Mouse (Mus musculus) spleen, adult 18-20 months (tissue): ENCODE data around the gene Os9.

ENCODE experiments used
- DNase-seq, 2 experiments: peaks; one replicate each; pipeline ENCODE4 v3.0.0; 2022; ENCODE audit warnings: mixed read lengths in 2 of 2

The Os9 gene

DNA sequence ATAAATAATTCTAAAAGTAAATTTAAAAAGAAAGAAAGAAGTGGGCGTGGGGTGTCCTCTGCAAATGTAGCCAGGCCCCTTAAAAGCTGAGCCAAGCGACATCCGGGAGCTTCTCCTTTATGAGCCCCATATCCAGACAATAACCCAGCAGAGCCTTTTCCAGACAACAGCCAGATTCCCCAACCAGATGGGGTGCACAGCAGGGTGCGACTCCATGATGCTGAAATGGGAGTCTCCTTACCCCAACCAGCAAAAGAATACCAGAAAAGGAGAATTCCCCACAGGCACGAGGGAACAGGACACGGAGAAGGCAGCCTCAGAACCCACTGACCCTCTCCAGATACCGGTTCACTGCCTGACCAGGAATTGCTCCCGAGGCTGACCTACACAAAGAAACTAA, 22.3 kb upstream of the Os9 start:
- no peak for DNase-seq

DNA sequence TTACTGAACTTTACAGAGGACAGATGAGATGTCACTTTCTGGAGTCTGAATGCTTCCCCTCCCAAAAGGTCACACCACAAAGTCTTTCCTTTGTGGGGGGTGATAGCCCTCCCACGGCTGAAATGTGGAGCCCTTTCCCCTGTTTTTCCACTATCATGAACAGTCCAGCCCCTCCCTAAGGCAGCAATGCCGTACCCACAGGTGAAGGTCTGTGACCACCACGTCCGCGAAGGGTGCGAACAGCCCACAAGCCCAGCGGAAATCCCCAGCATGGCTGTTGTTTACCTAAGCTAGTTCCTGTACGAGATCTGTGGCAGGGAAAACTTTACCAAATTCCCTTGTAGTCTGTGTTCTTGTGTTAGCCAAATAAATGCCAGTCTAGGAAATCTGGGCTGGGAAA, 20.6 kb upstream of the Os9 start:
- DNase-seq = peak; percentile 54 to 61

DNA sequence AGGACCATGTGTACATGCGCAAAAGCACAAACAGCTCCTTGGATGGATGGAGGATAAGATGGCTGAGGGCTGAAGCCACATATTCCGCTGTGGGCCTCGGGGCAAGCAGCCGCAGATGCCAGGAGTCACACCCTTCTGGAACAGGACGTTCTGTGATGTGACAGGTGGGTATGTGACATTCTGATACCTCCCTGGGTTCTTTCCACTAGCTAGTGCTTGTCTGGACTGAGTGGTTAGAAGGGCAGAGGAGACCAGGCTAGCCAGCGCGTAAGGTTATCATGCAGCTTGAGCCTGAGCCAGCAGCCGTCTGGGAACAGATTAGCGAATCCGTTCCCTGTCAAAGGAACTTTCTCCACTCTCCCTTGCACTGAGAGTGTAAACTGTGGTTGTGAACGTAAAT, 20.0 kb upstream of the Os9 start:
- no peak for DNase-seq

DNA sequence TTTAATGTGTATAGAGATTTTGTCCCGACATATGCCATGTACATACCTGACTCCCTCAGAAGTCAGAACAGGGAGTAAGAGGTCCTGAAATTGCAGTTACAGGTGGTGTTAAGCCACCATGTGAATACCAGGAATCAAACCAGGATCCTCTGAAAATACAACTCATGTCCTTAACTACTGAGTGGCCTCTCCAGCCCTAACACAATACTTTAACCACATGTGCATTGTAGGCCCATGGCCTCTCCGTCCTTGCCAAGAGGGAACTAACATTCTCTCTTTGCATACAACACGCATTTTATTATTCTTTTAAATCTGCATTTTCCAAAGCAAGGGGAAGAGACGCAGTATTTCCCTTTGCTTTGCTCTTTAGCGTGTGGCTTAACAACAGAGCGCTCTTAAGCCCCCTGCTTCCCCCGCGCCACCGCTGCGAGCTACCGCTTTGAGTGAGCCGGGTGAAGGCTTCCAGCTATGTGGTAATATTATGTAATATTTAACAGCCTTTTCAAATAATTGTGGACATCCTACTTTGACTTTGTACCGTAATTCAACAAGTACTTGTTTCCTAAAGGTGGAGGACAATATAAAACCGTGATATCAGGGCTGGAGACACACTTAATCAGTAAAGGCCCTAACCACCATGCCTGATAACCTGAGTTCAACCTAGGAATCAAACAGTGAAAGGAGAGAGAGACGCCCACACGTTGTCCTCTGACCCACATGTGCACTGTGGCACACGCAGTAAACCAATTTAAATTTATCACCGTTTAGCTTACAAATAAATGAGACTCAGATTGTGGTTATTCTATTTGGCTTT, 17.6 kb upstream of the Os9 start:
- no peak for DNase-seq

DNA sequence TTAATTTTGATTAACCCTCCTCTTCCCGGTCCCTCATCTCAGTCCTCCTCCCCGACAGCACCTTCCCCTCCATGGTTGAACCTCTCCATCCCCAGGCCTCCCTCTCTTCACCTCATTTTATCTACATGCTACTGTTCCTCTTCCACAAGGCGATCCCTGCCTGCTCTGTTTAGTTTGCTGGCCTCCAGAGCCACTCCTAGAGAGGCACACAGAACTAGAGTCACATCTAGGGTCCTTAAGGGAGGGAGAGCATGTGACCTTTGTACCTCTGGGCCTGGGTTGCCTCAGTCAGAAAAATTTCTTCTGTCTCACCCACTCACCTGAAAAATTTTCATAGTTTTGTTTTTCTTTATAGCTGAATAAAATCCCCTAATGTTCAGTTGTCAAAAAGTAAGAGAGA, 17.0 kb upstream of the Os9 start:
- DNase-seq = no peak

DNA sequence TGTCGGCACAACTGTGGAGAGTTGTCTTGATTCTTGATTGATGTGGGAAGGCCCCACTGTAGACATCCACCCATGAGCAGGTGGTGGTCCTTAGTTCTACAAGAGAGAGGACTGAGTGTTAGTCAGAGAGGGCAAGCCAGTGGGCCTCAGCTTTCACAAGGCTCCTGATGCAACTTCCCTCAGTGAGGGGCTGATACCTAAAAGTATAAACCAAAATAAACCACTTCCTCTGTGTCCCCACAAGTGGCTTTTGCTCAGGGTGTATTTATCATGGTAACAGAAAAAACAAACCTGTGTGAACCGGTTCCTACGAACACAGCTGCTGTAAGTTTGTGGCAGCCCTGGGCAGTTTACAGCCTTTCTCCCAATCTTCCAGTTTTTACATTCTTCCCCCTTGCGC, 15.6 kb upstream of the Os9 start:
- peak in 1 of 2 experiments; percentile 41 for DNase-seq

DNA sequence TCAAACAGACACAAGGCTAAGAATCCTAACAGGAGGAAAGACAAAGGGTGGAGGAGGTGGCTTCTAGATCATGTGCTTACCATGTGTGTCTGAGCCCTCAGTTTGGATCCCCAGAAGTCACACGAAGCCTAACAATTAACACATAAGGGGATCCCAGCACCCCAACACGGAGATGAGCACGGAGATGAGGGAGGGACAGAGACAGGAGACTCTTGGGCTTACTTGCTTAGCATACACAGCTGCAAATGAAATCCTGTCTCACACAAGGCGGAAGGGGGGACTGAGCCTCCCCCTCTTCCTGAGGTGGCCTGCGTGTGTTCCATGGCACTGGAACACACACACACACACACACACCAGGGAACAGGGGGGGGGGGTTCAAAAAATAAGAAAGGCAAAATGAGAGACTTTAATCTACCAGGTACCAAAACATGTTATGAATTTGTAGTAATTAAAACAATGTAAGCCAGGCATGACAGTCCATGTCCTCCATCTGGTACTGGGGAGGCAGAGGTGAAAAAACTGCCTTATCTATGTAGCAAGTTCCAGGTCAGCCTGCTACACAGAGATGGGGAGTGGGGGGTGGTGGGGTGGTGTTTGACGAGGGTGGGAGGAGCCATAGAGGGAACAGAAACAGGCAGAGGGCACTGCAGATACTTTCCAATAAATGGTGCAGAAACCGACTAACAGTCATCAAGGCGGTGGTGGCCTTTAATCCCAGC, 14.3 kb upstream of the Os9 start:
- peak in 1 of 2 experiments; percentile 27 for DNase-seq

DNA sequence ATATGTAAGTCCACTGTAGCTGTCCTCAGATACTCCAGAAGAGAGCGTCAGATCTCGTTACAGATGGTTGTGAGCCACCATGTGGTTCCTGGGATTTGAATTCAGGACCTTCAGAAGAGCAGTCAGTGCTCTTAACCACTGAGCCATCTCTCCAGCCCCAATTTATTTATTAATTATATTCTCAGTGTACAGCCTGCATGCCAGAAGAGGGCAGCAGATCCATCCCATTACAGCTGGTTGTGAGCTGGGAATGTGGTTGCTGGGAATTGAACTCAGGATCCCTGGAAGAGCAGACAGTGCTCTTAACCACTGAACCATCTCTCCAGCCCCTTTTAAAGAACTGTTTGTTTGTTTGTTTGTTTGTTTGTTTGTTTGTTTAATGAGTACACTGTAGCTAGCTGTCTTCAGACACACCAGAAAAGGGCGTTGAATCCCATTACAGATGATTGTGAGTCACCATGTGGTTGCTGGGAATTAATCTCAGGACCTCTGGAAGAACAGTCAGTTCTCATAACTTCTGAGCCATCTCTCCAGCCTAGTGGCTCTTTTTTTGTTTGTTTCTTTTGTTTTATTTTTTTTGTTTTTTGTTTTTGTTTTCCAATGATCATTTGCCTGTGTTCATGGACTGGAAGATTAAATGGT, 13.6 kb upstream of the Os9 start:
- DNase-seq = peak in 1 of 2 experiments; percentile 39

DNA sequence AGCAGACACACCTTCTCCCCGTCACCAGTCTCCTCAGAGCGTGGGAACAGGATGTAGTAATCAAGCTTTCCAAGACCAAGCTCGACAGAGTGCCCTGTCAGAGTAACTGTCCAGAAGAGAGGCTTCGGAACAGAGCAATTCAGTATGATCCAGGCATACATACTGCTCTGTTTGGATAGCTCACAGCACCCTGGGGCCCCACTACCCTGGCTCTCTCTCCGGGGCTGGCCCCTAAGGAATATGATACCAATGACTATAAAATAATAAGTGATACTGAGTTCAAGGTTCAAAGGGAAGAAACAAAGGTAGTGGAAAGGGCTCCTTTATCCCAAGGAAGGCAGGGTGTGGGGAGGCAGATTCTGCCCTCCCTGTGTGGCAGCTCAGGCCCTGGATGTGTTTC, 11.5 kb upstream of the Os9 start:
- no peak for DNase-seq

DNA sequence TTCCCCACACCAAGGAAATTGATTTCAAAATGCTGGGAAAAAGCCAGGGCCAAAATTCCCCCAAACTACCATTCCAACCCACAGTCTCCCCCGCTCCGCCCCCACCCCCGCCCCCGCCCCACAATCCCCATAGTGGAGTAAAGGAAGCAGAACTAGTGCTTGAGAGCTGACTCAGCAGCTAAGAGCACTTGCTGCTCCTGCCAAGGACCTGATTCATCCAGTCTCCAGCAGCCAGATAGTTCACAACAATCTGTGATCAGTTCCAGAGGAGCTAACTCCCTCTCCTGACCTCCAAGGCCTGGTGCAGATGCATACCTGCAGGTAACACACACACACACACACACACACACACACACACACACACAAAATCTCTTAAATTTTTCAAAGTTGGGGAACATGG, 8.5 kb upstream of the Os9 start:
- no peak for DNase-seq

DNA sequence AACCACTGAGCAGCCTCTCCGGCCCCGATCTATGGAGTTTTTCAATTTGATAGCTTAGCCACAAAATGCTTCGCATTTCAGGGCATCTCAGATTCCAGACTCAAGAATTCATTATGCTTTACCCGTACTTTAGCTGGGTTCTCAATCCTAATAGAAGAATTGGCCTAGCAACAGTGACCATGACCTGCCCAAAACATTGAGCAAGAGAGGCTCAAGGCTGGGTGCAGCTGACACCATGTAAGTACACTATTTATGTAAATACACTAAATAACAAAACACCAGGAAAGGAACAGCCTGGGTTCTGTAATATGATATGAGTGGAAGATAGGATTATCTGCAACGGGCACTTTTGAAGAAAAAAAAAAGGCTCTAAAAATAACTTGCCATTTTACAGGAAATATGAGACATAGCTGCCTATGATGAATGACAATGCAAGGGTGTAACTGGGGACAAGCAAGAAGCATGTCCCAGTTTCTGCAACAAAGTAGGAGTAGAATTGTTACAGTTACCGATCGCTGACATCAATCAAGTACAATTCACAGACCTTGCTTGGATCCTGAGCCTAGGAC, 6.9 kb upstream of the Os9 start:
- DNase-seq = no peak

DNA sequence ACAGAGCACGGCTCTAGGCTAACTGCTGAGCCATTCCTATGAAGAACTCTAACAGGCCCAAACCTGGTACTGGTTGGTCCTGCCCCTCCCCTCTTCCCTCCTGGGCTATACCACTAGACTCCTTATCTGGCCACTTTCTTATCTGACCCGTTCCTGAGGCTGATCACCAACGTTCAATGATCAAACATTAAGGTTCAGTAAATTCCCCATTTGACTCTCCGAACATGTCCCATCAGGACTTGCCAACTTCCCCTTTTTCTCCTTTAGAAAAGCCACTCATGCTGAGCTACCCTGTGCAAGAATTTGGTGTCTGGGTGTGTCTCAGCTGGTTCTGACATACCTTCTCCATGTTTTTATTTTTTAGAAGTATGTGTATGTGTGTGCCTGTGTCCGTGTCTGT, 5.6 kb upstream of the Os9 start:
- DNase-seq = no peak

DNA sequence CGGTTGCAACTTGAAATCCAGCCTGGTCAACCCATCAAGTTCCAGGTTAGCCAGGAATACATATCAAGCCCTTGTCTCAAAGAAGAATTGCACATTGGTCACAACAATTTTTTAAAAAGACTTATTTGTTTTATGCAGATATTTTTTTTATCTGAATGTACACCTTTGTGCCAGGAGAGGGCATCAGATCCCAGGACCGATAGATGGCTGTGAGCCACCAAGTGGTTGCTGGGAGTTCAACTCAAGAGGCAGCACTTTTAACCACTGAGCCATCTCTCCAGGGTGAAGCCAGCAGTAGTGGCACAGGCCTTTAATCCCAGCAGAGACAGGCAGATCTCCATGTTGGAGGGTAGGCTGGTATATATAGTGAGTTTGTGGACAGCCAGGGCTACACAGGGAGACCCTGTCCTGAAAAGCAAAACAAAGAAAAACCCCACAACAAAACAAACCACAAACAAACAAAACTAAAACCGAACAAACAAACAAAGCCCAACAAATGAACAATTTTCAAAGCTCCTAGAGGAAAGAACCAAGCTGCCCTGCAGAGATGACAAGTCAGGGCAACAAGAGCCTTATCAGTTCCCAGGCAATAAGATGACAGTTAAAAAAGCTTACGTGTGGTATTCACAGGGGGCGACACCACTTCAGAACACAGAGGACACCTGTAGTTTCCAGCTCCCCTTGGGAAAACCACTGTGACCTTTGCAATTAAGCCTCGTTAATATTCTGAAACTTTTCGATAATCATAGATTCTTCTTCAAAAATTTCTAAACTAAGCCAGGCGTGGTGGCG, 4.5 kb upstream of the Os9 start:
- no peak for DNase-seq

DNA sequence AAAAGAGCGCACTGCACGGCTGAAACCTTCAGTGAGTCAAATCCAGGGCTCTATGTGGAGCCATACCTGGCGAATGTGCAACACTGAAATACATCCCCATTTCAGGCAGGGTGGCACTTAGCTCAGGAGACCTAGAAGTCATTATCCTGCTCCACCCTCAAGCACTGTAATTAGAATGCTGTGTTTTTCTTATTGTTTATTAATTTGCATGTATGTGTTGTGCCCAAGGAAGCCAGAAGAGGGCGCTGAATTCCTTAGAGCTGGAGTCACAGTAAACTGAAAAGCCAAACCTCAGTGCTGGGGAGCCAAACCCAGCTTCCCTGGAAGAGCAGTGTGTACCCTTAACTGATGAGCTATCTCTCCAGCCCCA, 2.5 kb upstream of the Os9 start:
- DNase-seq = peak in 1 of 2 experiments; percentile 65

DNA sequence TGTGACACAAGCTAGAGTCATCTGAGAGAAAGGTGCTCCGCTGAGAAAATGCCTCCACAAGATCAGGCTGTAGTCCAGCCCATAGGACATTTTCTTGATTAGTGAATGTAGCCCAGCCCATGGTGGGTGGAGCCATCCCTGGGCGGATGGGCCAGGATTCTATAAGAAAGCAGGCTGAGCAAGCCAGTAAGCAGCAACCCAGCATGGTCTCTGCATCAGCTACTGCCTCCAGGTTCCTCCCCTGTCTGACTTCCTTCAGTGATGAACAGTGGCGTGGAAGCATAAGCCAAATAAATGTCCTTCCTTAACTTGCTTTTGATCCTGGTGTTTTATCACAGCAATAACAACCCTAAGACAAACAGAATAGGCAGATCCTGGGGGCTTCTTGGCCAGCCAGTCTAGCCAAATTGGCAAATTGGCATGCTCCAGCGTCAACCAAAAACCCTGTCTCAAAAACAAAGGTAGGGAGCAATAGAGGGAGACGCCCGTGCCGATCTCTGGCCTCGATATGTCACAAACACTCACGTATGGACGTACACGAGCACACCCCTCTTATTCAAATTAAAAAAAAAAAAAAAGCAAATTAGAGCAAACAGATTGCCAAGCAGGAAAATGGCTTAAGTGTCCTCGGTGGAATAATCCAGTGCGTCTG, 2.0 kb upstream of the Os9 start:
- no peak for DNase-seq

DNA sequence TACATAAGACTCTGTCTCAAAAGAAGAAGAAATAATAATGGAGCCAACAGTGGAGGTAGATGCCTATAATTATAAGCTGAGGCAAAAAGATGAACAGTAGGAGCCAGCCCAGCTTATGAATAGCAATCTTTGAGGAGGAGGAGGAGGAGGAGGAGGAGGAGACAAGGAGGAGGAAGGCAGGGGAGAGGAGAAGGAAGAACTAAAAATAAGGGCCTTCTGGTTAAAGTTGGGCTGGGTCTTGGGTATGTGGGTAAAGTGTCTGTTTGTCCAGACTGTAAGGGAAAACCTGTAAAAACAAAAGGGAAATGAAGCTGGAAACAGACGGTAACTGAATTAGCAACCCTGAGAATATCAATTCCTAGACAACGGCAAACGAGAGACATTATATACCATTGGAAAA, 1.1 kb upstream of the Os9 start:
- DNase-seq = no peak

DNA sequence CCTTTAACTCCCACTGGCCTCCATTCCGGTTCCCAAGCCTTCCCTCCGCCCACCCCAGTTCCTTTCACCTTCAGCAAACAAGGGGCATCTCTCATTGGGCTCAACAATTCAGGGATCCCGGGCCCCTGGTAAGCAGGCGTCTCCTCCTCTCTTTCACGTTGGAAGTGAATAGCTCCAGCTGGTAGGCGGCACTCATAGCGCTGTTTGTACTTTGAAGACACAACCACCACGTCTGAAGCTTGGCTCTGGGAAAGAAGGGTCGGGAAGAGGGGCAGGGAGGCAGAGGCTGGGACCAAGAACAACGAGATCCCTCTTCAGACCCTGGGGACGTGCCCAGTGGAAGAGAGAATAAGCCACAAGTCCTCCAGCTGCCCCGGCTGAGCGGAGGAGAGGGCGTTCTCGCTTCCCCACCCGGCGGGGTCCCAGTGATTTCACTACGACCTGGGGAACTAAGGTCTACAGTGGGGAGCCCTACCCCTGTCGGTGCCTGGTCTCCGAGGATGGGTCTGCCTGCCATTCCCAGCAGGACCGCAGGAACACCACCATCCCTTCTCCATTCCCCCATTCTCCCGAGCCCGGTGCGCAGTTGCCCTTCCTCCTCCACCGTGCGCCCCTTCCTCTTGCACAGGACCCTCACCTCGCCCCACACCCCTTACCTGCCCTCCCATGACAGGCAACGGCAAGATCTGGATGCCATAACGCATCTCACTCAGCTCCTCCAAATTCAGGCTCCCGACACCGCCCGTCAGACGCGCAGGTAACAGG, 448 bp downstream of the Os9 start:
- DNase-seq = no peak

DNA sequence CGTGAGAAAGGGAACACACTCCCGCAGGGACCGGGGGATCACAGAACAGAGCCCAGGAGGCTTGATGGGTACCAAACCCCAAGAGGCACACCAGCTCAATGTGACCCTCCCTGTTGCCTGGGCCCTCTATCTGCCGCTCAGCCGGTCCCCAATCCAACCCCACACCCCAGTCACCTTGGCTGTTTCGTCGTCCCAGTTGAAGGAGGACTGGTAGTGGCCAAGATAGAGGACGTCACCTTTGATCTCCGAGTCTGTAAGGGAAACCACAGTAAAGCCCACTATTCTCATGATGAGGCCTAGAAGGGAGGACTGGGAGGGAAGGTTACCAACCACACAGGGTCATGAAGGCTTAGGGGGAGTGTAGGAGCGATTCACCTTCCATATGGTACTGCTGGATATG, 1.7 kb downstream of the Os9 start:
- no peak for DNase-seq

DNA sequence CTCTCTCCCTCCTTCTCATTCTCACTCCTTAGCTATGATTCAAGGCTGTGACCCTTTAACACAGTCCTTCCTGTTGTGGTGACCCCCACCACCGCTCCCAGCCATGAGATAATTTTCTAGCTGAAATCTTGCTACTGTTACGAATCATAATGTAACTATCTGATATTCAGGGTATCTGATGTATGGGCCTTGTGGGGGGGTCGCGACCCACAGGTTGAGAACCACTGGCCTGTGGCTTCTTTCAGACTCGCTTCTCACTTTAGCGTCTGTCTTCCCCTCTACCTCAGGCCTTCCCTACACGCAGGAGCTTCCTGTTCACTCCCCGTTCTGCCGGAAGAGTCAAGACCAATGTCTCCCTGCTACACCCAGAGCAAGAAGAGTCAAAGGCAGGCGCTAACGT, 2.5 kb downstream of the Os9 start:
- no peak for DNase-seq

DNA sequence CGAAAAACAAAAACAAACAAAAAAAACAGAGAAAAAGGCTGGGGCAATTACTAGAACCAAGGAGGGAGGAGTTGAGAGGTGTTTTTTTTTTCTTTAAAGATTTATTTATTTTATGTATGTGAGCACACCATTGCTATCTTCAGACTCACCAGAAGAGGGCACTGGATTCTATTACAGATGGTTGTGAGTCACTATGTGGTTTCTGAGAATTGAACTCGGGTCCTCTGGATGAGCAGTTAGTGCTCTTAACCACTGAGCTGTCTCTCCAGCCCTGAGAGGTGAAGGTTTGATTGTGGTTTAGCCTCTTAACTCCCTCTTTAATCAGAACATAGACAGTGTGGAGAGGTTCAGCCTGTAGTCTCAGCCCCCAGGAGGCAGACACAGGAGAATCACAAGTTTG, 5.9 kb downstream of the Os9 start:
- DNase-seq = no peak

DNA sequence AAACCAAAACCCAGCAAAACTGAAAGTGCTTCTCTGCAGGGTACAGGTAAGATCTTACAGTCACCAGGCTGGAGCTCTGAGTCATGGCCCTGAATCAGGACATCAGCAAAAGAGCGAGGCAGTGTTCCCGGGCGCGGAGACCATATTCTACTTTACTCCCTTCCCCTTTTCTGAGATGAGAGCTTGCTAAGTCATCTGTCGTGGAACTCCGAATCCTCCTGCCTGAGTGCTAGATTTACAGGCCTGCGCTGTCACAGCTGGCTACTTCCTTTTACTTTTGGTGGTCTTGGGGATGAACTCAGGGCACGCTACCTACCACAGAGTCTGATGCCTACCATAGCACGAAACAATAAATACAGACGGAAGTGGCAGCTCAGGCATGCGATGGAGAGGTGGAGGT, 6.5 kb downstream of the Os9 start:
- no peak for DNase-seq
